Mouse (Mus musculus) embryo, embryonic 10.5 days (tissue): Measurements from ENCODE around the gene Rnf31.

Experiments used
- DNase-seq: peaks from one replicate; pipeline ENCODE4 v3.0.0-alpha.2; 2015; ENCODE audit warnings: low spot score

The Rnf31 gene

GRCm38 (mm10) chr14:55651528-55651927 lies 60.0 kb downstream of the Rnf31 start:
- no peak for DNase-seq
